Mouse (Mus musculus) ES-E14 (cell line): ENCODE measurements at regions not wholly inside any gene's neighbourhood (a gene's known extent, or its start where the extent isn't known, plus 50 kb on each side); places are given as distances from the start of the nearest gene placed in this dataset.

Experiments
- DNase-seq: peaks from one replicate; pipeline ENCODE4 v3.0.0-alpha.2; 2013; ENCODE audit warnings: low read depth, low spot score
- H3K27ac ChIP-seq: 2 replicates; pipeline ENCODE4 v1.5.1; 2012; ENCODE audit warnings: low read depth, mild to moderate bottlenecking, low read length, moderate library complexity, mixed read lengths; ENCODE audit not compliant: poor library complexity, insufficient read depth, severe bottlenecking
- H3K36me3 ChIP-seq: 2 replicates; pipeline ENCODE4 v1.6.1; 2012; ENCODE audit warnings: mild to moderate bottlenecking, low read length, moderate library complexity, mixed read lengths; ENCODE audit not compliant: control insufficient read depth, poor library complexity, insufficient read depth, severe bottlenecking
- H3K4me1 ChIP-seq, 2 experiments: fragments of 150-350 bp in 1 of 2; sonication (generic) in 1 of 2; 2 replicates each; pipeline ENCODE4 v1.6.1; 2012; ENCODE audit warnings: low read length in 2 of 2, mild to moderate bottlenecking in 1 of 2, mixed read lengths in 1 of 2; ENCODE audit not compliant: control insufficient read depth in 2 of 2, insufficient read depth in 2 of 2, poor library complexity in 1 of 2
- H3K4me3 ChIP-seq, 2 experiments: fragments of 150-350 bp in 1 of 2; sonication (generic) in 1 of 2; 2 replicates each; pipeline ENCODE4 v1.5.1; 2012; ENCODE audit warnings: low read length in 2 of 2, low read depth in 1 of 2, mild to moderate bottlenecking in 1 of 2, mixed read lengths in 1 of 2; ENCODE audit not compliant: insufficient read depth in 1 of 2, poor library complexity in 1 of 2, severe bottlenecking in 1 of 2
- H3K9ac ChIP-seq: 2 replicates; pipeline ENCODE4 v1.6.1; 2012; ENCODE audit warnings: low read depth, mild to moderate bottlenecking, low read length, mixed read lengths; ENCODE audit not compliant: poor library complexity, insufficient read depth, severe bottlenecking
- H3K9me3 ChIP-seq: fragments of 150-350 bp; sonication (generic); 2 replicates; pipeline ENCODE4 v1.6.1; 2012; ENCODE audit warnings: low read depth, mild to moderate bottlenecking, low read length; ENCODE audit not compliant: control insufficient read depth, insufficient read depth
- CHD2 ChIP-seq: IDR thresholded peaks from 2 replicates; pipeline ENCODE4 v1.6.1; 2014; ENCODE audit warnings: mild to moderate bottlenecking, low read depth, low read length, inconsistent platforms
- HCFC1 ChIP-seq: IDR thresholded peaks from 2 replicates; pipeline ENCODE4 v1.6.1; 2012; ENCODE audit warnings: low read length, inconsistent platforms, borderline replicate concordance; ENCODE audit not compliant: insufficient read depth
- MAFK ChIP-seq: IDR thresholded peaks from 2 replicates; pipeline ENCODE4 v1.6.1; 2014; ENCODE audit warnings: mild to moderate bottlenecking, low read depth, low read length, inconsistent platforms; ENCODE audit not compliant: insufficient read depth
- ZC3H11A ChIP-seq: IDR thresholded peaks from 2 replicates; pipeline ENCODE4 v1.6.1; 2012; ENCODE audit warnings: low read depth, mild to moderate bottlenecking, inconsistent platforms, low read length, borderline replicate concordance
- ZNF384 ChIP-seq: IDR thresholded peaks from 2 replicates; pipeline ENCODE4 v1.6.1; 2012; ENCODE audit warnings: low read depth, low read length, inconsistent platforms
- in situ Hi-C, 2 experiments: fragments of 600-800 bp; cut with MboI; formaldehyde crosslinking; loops; one replicate each; pipeline ENCODE4 v1.15.1; 2025; ENCODE audit warnings: low sequenced_read_pairs in 2 of 2, inconsistent platforms in 1 of 2; ENCODE audit not compliant: unreplicated experiment in 2 of 2

GRCm38 (mm10) chr6:89245506-89245905, 116.9 kb downstream of the Plxna1 start:
- TF ChIP-seq ZC3H11A (no peak), HCFC1 (no peak)
- in situ Hi-C loops = no loop called here
- no peak for DNase-seq

GRCm38 (mm10) chr6:89246261-89246660, 116.2 kb downstream of the Plxna1 start:
- H3K9me3 ChIP-seq = no peaks in the 10 kb centered on the region

More at GRCm38 (mm10) chr6:89245506-89245905, 116.9 kb downstream of the Plxna1 start:
- Histone ChIP-seq H3K4me1 (peaks cover 0 to under 1% of the 10 kb centered on the region in 2 experiments; a peak in 1 of 4 replicates), H3K9ac (no peak overlapping the region), H3K9me3 (no peaks in the 10 kb centered on the region), H3K27ac (no peak overlapping the region), H3K4me3 (no peak overlapping the region), H3K36me3 (no peaks in the 10 kb centered on the region)

GRCm38 (mm10) chr6:89248574-89248973, 113.8 kb downstream of the Plxna1 start:
- H3K9ac ChIP-seq = no peak overlapping the region
- no peaks in the 10 kb centered on the region for H3K36me3 ChIP-seq
- H3K4me3 ChIP-seq = no peak overlapping the region
- no peak for TF ChIP-seq ZNF384
- no peak for TF ChIP-seq ZC3H11A
- TF ChIP-seq CHD2 = no peak
- no peak for TF ChIP-seq MAFK
- TF ChIP-seq HCFC1 = no peak
- no peak for DNase-seq
- in situ Hi-C loops = no loop called here
- H3K4me1 ChIP-seq = no peaks in the 10 kb centered on the region
- H3K27ac ChIP-seq = no peak overlapping the region
- no peaks in the 10 kb centered on the region for H3K9me3 ChIP-seq

More at GRCm38 (mm10) chr6:89246261-89246660, 116.2 kb downstream of the Plxna1 start:
- no peaks in the 10 kb centered on the region for H3K4me1 ChIP-seq
- DNase-seq = no peak
- no peak for TF ChIP-seq CHD2
- TF ChIP-seq HCFC1 = no peak
- TF ChIP-seq ZC3H11A = no peak
- TF ChIP-seq ZNF384 = no peak
- no peak for TF ChIP-seq MAFK
- no peak overlapping the region for H3K4me3 ChIP-seq
- in situ Hi-C loops = no loop called here
- no peak overlapping the region for H3K9ac ChIP-seq
- H3K36me3 ChIP-seq = no peaks in the 10 kb centered on the region
- no peak overlapping the region; the same call in 1 of the 2 replicates for H3K27ac ChIP-seq

- no peak for DNase-seq
- Histone ChIP-seq H3K4me1 (no peaks in the 10 kb centered on the region), H3K4me3 (no peak overlapping the region), H3K36me3 (no peaks in the 10 kb centered on the region), H3K9me3 (no peaks in the 10 kb centered on the region), H3K9ac (no peak overlapping the region), H3K27ac (no peak overlapping the region)
- TF ChIP-seq CHD2 (no peak), ZC3H11A (no peak), ZNF384 (no peak), MAFK (no peak), HCFC1 (no peak)
- in situ Hi-C loops = no loop called here
These were observed 113.1 kb downstream of the Plxna1 start for GRCm38 (mm10) chr6:89249303-89249702.

GRCm38 (mm10) chr6:89251641-89252040, 110.8 kb downstream of the Plxna1 start:
- TF ChIP-seq ZC3H11A (no peak), CHD2 (no peak), MAFK (no peak), HCFC1 (no peak), ZNF384 (no peak)
- Histone ChIP-seq H3K27ac (no peak overlapping the region), H3K36me3 (no peaks in the 10 kb centered on the region), H3K9ac (no peak overlapping the region), H3K4me1 (no peaks in the 10 kb centered on the region), H3K4me3 (no peak overlapping the region), H3K9me3 (no peaks in the 10 kb centered on the region)
- in situ Hi-C loops = no loop called here
- no peak for DNase-seq
